Mouse (Mus musculus) testis, postnatal 10 days (tissue): ENCODE results near the gene Fmnl3.
A peak's percentile ranks its signal among the peaks of the same experiment; 100 is the strongest.
"Not testable (repeated sequence)": the region's sequence is repeated elsewhere in the genome, so short reads cannot be mapped to it uniquely, and the experiment has no call there.

Experiments used
- DNase-seq: peaks from one replicate; pipeline ENCODE4 v3.0.0; 2021; ENCODE audit warnings: low spot score

Fmnl3 gene

GRCm38 (mm10) chr15:99387976-99388375 lies 17.7 kb upstream of the Fmnl3 start:
- no peak for DNase-seq

- no peak for DNase-seq
Observed at GRCm38 (mm10) chr15:99386796-99387195, 16.5 kb upstream of the Fmnl3 start.

GRCm38 (mm10) chr15:99386110-99386509 lies 15.8 kb upstream of the Fmnl3 start:
- DNase-seq, result not testable (repeated sequence)

- no peak for DNase-seq
Observed at GRCm38 (mm10) chr15:99384071-99384470, 13.8 kb upstream of the Fmnl3 start.

- no peak for DNase-seq
Observed at GRCm38 (mm10) chr15:99382893-99383292, 12.6 kb upstream of the Fmnl3 start.

GRCm38 (mm10) chr15:99376240-99376639 lies 6.0 kb upstream of the Fmnl3 start:
- no peak for DNase-seq

- DNase-seq, result no peak
Observed at GRCm38 (mm10) chr15:99375581-99375980, 5.3 kb upstream of the Fmnl3 start.

- DNase-seq, result no peak
Observed at GRCm38 (mm10) chr15:99375036-99375435, 4.8 kb upstream of the Fmnl3 start.

- no peak for DNase-seq
Observed at GRCm38 (mm10) chr15:99372761-99373160, 2.5 kb upstream of the Fmnl3 start.

- DNase-seq, result no peak
Observed at GRCm38 (mm10) chr15:99371526-99372340, 1.5 kb upstream of the Fmnl3 start.

- peak; percentile 61 for DNase-seq
Observed at GRCm38 (mm10) chr15:99369391-99370171, 701 bp downstream of the Fmnl3 start.

- no peak for DNase-seq
Observed at GRCm38 (mm10) chr15:99368583-99369266, 1.6 kb downstream of the Fmnl3 start.

- DNase-seq, result no peak
Observed at GRCm38 (mm10) chr15:99364921-99365320, 5.4 kb downstream of the Fmnl3 start.

GRCm38 (mm10) chr15:99364022-99364530 lies 6.2 kb downstream of the Fmnl3 start:
- DNase-seq, result no peak

- DNase-seq, result no peak
Observed at GRCm38 (mm10) chr15:99358952-99359351, 11.3 kb downstream of the Fmnl3 start.

- no peak for DNase-seq
Observed at GRCm38 (mm10) chr15:99356462-99356861, 13.8 kb downstream of the Fmnl3 start.

- DNase-seq, result no peak
Observed at GRCm38 (mm10) chr15:99355660-99356059, 14.6 kb downstream of the Fmnl3 start.

GRCm38 (mm10) chr15:99352306-99352705 lies 18.0 kb downstream of the Fmnl3 start:
- no peak for DNase-seq

- DNase-seq, result no peak
Observed at GRCm38 (mm10) chr15:99351610-99352009, 18.7 kb downstream of the Fmnl3 start.

GRCm38 (mm10) chr15:99344961-99345360 lies 25.3 kb downstream of the Fmnl3 start:
- DNase-seq, result no peak

- DNase-seq, result no peak
Observed at GRCm38 (mm10) chr15:99344148-99344870, 26.0 kb downstream of the Fmnl3 start.
